Mouse (Mus musculus) Patski (cell line): ENCODE data around the gene Krtap21-1. TPM values are rescaled to one million over a fixed set of nuclear protein-coding genes. Genes with fewer than 3 reads are reported as not detected.

Source experiments
- ATAC-seq: fragments of 100-300 bp; one replicate; pipeline ENCODE4 v1.8.0; 2021
- CTCF ChIA-PET: fragments of 350-600 bp; sonication (Branson Sonifier 250); formaldehyde crosslinking; loops from one replicate; lab custom pipeline; 2022; ENCODE audit warnings: inconsistent platforms; lab: Charles Lee
- POLR2A ChIA-PET: fragments of 350-600 bp; sonication (Branson Sonifier 250); formaldehyde crosslinking; loops from one replicate; lab custom pipeline; 2022; ENCODE audit warnings: antibody characterized with exemption, inconsistent platforms; lab: Charles Lee
- DNase-seq: peaks from one replicate; pipeline ENCODE4 v3.0.0-alpha.2; 2011; ENCODE audit warnings: low read depth, low spot score
- H3K27me3 ChIP-seq: fragments of 371-371 bp; one replicate; pipeline ENCODE4 v1.5.1; 2021
- CTCF ChIP-seq: fragments of 100-300 bp; IDR thresholded peaks from one replicate; pipeline ENCODE4 v1.5.1; 2021
- in situ Hi-C: fragments of 300-500 bp; cut with MboI; formaldehyde crosslinking; loops from 3 replicates; pipeline ENCODE4 v1.11.1; 2018; ENCODE audit warnings: low pct_unique_long_range_greater_than_20kb, mixed read lengths
- polyA plus RNA-seq: library from polyadenylated mRNA; unstranded; gene quantifications from one replicate; pipeline ENCODE4 v1.2.3, GENCODE M21; 2021

The Krtap21-1 gene
- not detected for polyA plus RNA-seq

- ATAC-seq (no peak), DNase-seq (no peak)
- in situ Hi-C loops: no loop called here
- no peaks in the 10 kb centered on the region for H3K27me3 ChIP-seq
- ChIA-PET CTCF (no interaction called here), POLR2A (no interaction called here)
- TF ChIP-seq CTCF: no peak
These were observed at the start of gene Krtap21-1 for GRCm38 (mm10) chr16:89403768-89404167. TSS of gene Krtap21-1 (minus strand) at chr16:89403868.

- no peak for TF ChIP-seq CTCF
- DNase-seq (no peak), ATAC-seq (no peak)
- CTCF ChIA-PET: no interaction called here
- in situ Hi-C loops: no loop called here
- no peaks in the 10 kb centered on the region for H3K27me3 ChIP-seq
- POLR2A ChIA-PET: no interaction called here
These were observed 25.9 kb upstream of the Krtap21-1 start for GRCm38 (mm10) chr16:89429586-89429985.

- no peak for ATAC-seq
- ChIA-PET POLR2A (no interaction called here), CTCF (no interaction called here)
- no peaks in the 10 kb centered on the region for H3K27me3 ChIP-seq
- DNase-seq: no peak
- in situ Hi-C loops: no loop called here
- TF ChIP-seq CTCF: no peak
These were observed 21.6 kb upstream of the Krtap21-1 start for GRCm38 (mm10) chr16:89425310-89425709.

GRCm38 (mm10) chr16:89420011-89420410 lies 16.3 kb upstream of the Krtap21-1 start, which contains the start of gene Krtap6-2:
TSS of gene Krtap6-2 (minus strand) at chr16:89420111.
- TF ChIP-seq CTCF: no peak
- DNase-seq: no peak
- CTCF ChIA-PET: no interaction called here
- POLR2A ChIA-PET: no interaction called here
- ATAC-seq: no peak
- no peaks in the 10 kb centered on the region for H3K27me3 ChIP-seq
- in situ Hi-C loops: no loop called here

GRCm38 (mm10) chr16:89416311-89416710 lies 12.6 kb upstream of the Krtap21-1 start:
- no peak for DNase-seq
- TF ChIP-seq CTCF: no peak
- H3K27me3 ChIP-seq: no peaks in the 10 kb centered on the region
- ATAC-seq: no peak
- ChIA-PET POLR2A (no interaction called here), CTCF (no interaction called here)
- in situ Hi-C loops: no loop called here

GRCm38 (mm10) chr16:89410345-89411068 lies 6.8 kb upstream of the Krtap21-1 start:
- H3K27me3 ChIP-seq: no peaks in the 10 kb centered on the region
- POLR2A ChIA-PET: no interaction called here
- no peak for TF ChIP-seq CTCF
- in situ Hi-C loops: no loop called here
- CTCF ChIA-PET: no interaction called here
- DNase-seq: no peak
- ATAC-seq: no peak

- no peaks in the 10 kb centered on the region for H3K27me3 ChIP-seq
- TF ChIP-seq CTCF: no peak
- ChIA-PET POLR2A (no interaction called here), CTCF (no interaction called here)
- ATAC-seq (no peak), DNase-seq (no peak)
- in situ Hi-C loops: no loop called here
These were observed 30.8 kb downstream of the Krtap21-1 start for GRCm38 (mm10) chr16:89372734-89373461.

Other genes with a start within 250 kb of the Krtap21-1 start
- not detected for gene Gm9789, start 245.9 kb downstream of the Krtap21-1 start, polyA plus RNA-seq
- not detected for gene Gm7735, start 234.4 kb downstream of the Krtap21-1 start, polyA plus RNA-seq
- not detected for gene 1110057P08Rik, start 229.1 kb downstream of the Krtap21-1 start, polyA plus RNA-seq
- not detected for gene Krtap20-2, start 198.0 kb downstream of the Krtap21-1 start, polyA plus RNA-seq
- gene Krtap6-2, start 16.2 kb upstream of the Krtap21-1 start, polyA plus RNA-seq: not detected
- gene Krtap8-1, start 84.1 kb upstream of the Krtap21-1 start, polyA plus RNA-seq: not detected
- gene Krtap7-1, start 104.5 kb upstream of the Krtap21-1 start, polyA plus RNA-seq: not detected
- not detected for gene Krtap11-1, start 167.3 kb upstream of the Krtap21-1 start, polyA plus RNA-seq